In genomic region chr4:148804780-148805160, GRCm38 (mm10) we compare ENCODE assay signal across 8 mouse cellular contexts. TPM values are rescaled to one million over a fixed set of nuclear protein-coding genes. Genes with fewer than 3 reads are reported as not detected.
A peak's percentile ranks its signal among the peaks of the same experiment; 100 is the strongest.
DNase-seq lines count a peak whose midpoint lies in the region; ATAC-seq and TF ChIP-seq lines count a peak whose summit lies in the region.

No protein-coding gene starts in this region.

- DNase-seq in heart, adult 8-10 months (ENCODE audit: low spot score), result no peak
- DNase-seq in hindbrain, embryonic 14.5 days (ENCODE audit: low spot score), result no peak
- no peak for DNase-seq in cerebellum, postnatal 14 days
- DNase-seq in yolk sac, embryonic 10.5 days (ENCODE audit: low spot score), result no peak

- ATAC-seq in heart, embryonic 11.5 days (replicated peaks; ENCODE audit: insufficient number of reproducible peaks, low FRiP score, low TSS enrichment), result 0 out of 2 replicates have a peak, but pooled peaks have one; percentile 32
- no peak; the same call in none of the 2 replicates for ATAC-seq in hindbrain, embryonic 14.5 days (ENCODE audit: low FRiP score)
- ATAC-seq in midbrain, embryonic 12.5 days (ENCODE audit: low FRiP score, low read depth), result peak; percentile 17
- ATAC-seq in erythroid progenitor cell, adult 5-6 weeks (replicated peaks; ENCODE audit: low FRiP score, poor library complexity, severe bottlenecking), result no peak

- TF ChIP-seq POLR2A in bone marrow macrophage, adult 2 months (IDR thresholded peaks at IDR 0.05; ENCODE audit: borderline replicate concordance, low read depth, low read length), result no peak

- WGBS in heart, embryonic 11.5 days (ENCODE audit: insufficient replicate concordance), result 1% methylated on average over 16 of the region's 16 CpGs
- 0% methylated on average over 14 of the region's 16 CpGs for WGBS in hindbrain, embryonic 14.5 days
- 0% methylated on average over 16 of the region's 16 CpGs for WGBS in midbrain, embryonic 12.5 days

- no peaks in the 10 kb centered on the region for H3K9me3 ChIP-seq in heart, embryonic 11.5 days (replicated peaks; ENCODE audit: control insufficient read depth, low read length)
- H3K9me3 ChIP-seq in hindbrain, embryonic 14.5 days (ENCODE audit: control insufficient read depth, low read length), result no peaks in the 10 kb centered on the region
- no peaks in the 10 kb centered on the region for H3K9me3 ChIP-seq in midbrain, embryonic 12.5 days

- H3K27me3 ChIP-seq in heart, embryonic 11.5 days (ENCODE audit: control insufficient read depth, insufficient read depth, low read length), result peaks cover 15% of the 10 kb centered on the region
- H3K27me3 ChIP-seq in hindbrain, embryonic 14.5 days (ENCODE audit: control insufficient read depth, insufficient read depth, low read length), result peaks cover 67% of the 10 kb centered on the region
- H3K27me3 ChIP-seq in midbrain, embryonic 12.5 days, result peaks cover 88% of the 10 kb centered on the region

- H3K4me1 ChIP-seq in heart, embryonic 11.5 days (ENCODE audit: control insufficient read depth, insufficient read depth, low read length), result peaks cover 18% of the 10 kb centered on the region
- no peaks in the 10 kb centered on the region for H3K4me1 ChIP-seq in bone marrow macrophage, adult 2 months (ENCODE audit: control insufficient read depth, insufficient read depth, low read length)
- peaks cover 15% of the 10 kb centered on the region for H3K4me1 ChIP-seq in hindbrain, embryonic 14.5 days (replicated peaks; ENCODE audit: control insufficient read depth, insufficient read depth, low read length)
- peaks cover 52% of the 10 kb centered on the region for H3K4me1 ChIP-seq in midbrain, embryonic 12.5 days

- H3K9ac ChIP-seq in heart, embryonic 11.5 days (ENCODE audit: low read depth, low read length), result peak overlapping the region; percentile 83
- peak overlapping the region; percentile 35 for H3K9ac ChIP-seq in hindbrain, embryonic 14.5 days
- peak overlapping the region; percentile 65 for H3K9ac ChIP-seq in midbrain, embryonic 12.5 days (replicated peaks)

- H3K4me2 ChIP-seq in heart, embryonic 11.5 days, result peak overlapping the region; percentile 88
- peak overlapping the region; percentile 78 for H3K4me2 ChIP-seq in hindbrain, embryonic 14.5 days (replicated peaks)
- H3K4me2 ChIP-seq in midbrain, embryonic 12.5 days (replicated peaks), result peak overlapping the region; percentile 99

- no peaks in the 10 kb centered on the region for H3K36me3 ChIP-seq in heart, embryonic 11.5 days (ENCODE audit: control insufficient read depth, insufficient read depth, low read length)
- H3K36me3 ChIP-seq in hindbrain, embryonic 14.5 days (replicated peaks; ENCODE audit: control insufficient read depth, insufficient read depth), result no peaks in the 10 kb centered on the region
- no peaks in the 10 kb centered on the region for H3K36me3 ChIP-seq in midbrain, embryonic 12.5 days

- peak overlapping the region; percentile 91 for H3K27ac ChIP-seq in heart, embryonic 11.5 days (ENCODE audit: low read depth, low read length)
- no peak overlapping the region for H3K27ac ChIP-seq in bone marrow macrophage, adult 2 months (ENCODE audit: insufficient read depth, low read depth, low read length)
- no peak overlapping the region for H3K27ac ChIP-seq in hindbrain, embryonic 14.5 days
- H3K27ac ChIP-seq in midbrain, embryonic 12.5 days (replicated peaks), result no peak overlapping the region

- peak overlapping the region; percentile 74 for H3K4me3 ChIP-seq in heart, embryonic 11.5 days (ENCODE audit: low read depth, low read length)
- peak overlapping the region; percentile 48 for H3K4me3 ChIP-seq in bone marrow macrophage, adult 2 months (ENCODE audit: insufficient read depth, low read length)
- peak overlapping the region; percentile 42 for H3K4me3 ChIP-seq in hindbrain, embryonic 14.5 days (replicated peaks; ENCODE audit: low read length)
- H3K4me3 ChIP-seq in midbrain, embryonic 12.5 days, result peak overlapping the region; percentile 59

- TF ChIP-seq CTCF in bone marrow macrophage, adult 2 months (IDR thresholded peaks at IDR 0.05; ENCODE audit: low read depth, low read length), result no peak

RNA-seq across cellular contexts. Expression of gene Casz1, which starts 0.5 kb away (rescaled TPM):
- polyA plus RNA-seq in heart, embryonic 11.5 days (2014; fragmentation: Nextera tagmentation; extraction: Ambion mirVana), result 15.1 and 19.9 TPM in 2 replicates
- total RNA-seq in heart, adult 8-10 months (2022), result 10 to 100 TPM; 40.6 to 49.5 (median 47.3) TPM
- polyA plus RNA-seq in bone marrow macrophage, adult 2 months (2012; ENCODE audit: insufficient read depth, insufficient read length, missing spikeins), result 1.0 and 1.3 TPM in 2 replicates
- 6.6 and 7.1 TPM in 2 replicates for polyA plus RNA-seq in hindbrain, embryonic 14.5 days (2014; fragmentation: Nextera tagmentation; extraction: Ambion mirVana)
- 3.3 and 4.1 TPM in 2 replicates for polyA plus RNA-seq in midbrain, embryonic 12.5 days (2016; fragmentation: Nextera tagmentation; extraction: Ambion mirVana)
- total RNA-seq in erythroid progenitor cell, adult 5-6 weeks (2015; ENCODE audit: low replicate concordance), result 1.4 and 2.5 TPM in 2 replicates
- total RNA-seq in erythroid progenitor cell, adult 5-6 weeks (2017; ENCODE audit: low replicate concordance), result 1.1 and 3.1 TPM in 2 replicates

Comparison
In these comparisons a context has a peak if more than half of its experiments do, and no peak if none do; other contexts are left out.
1. ATAC-seq: peak in heart, embryonic 11.5 days (single experiment) and midbrain, embryonic 12.5 days (single experiment); none in hindbrain, embryonic 14.5 days (single experiment) and erythroid progenitor cell, adult 5-6 weeks (single experiment).
2. Peak in every context shown above with its lines, with median percentiles within 50 percentile points of each other: H3K4me2 ChIP-seq, H3K4me3 ChIP-seq and H3K9ac ChIP-seq.